ENCODE assay signal across 9 mouse cellular contexts in genomic region chr10:52384823-52385610, GRCm38 (mm10). TPM values are rescaled to one million over a fixed set of nuclear protein-coding genes. Genes with fewer than 3 reads are reported as not detected.
A peak's percentile ranks its signal among the peaks of the same experiment; 100 is the strongest.
DNase-seq lines count a peak whose midpoint lies in the region; ATAC-seq and TF ChIP-seq lines count a peak whose summit lies in the region.
"Had no signal": no experiment of that assay in that cellular context is flagged by ENCODE, and none has a peak within 500 bp of the region (broad histone marks: within the 10 kb centered on the region; RNA-seq: fewer than 3 reads in every experiment).

No protein-coding gene starts in this region.

- ATAC-seq in intestine, postnatal 0 days: no peak
- no peak for ATAC-seq in intestine, embryonic 15.5 days

- H3K79me2 ChIP-seq in C2C12 (ENCODE audit: control insufficient read depth, insufficient read depth): peaks cover 18% of the 10 kb centered on the region

- no peaks in the 10 kb centered on the region for H3K9me3 ChIP-seq in intestine, postnatal 0 days (ENCODE audit: control insufficient read depth)
- H3K9me3 ChIP-seq in intestine, embryonic 15.5 days: no peaks in the 10 kb centered on the region
- H3K9me3 ChIP-seq: liver, embryonic 15.5 days had no signal

- peak; percentile 46 for DNase-seq in adrenal gland, adult 2 months
- peak; percentile 68 for DNase-seq in embryo, embryonic 11 days
- DNase-seq in kidney, adult 9 months: peak; percentile 76
- DNase-seq in lung, adult 2 months: peak; percentile 42
- peak; percentile 17 to 24 for DNase-seq in thymus, postnatal 36 days

- H3K4me2 ChIP-seq in intestine, postnatal 0 days (replicated peaks; ENCODE audit: low read depth): no peak overlapping the region
- H3K4me2 ChIP-seq in intestine, embryonic 15.5 days (replicated peaks): no peak overlapping the region
- H3K4me2 ChIP-seq: liver, embryonic 15.5 days had no signal

- TF ChIP-seq CTCF in intestine, postnatal 0 days (IDR thresholded peaks at IDR 0.05; ENCODE audit: low read depth): peak; percentile 96
- TF ChIP-seq CTCF in C2C12 (IDR thresholded peaks at IDR 0.05; ENCODE audit: control insufficient read depth, insufficient read depth, insufficient read length): peak; percentile 82
- peak; percentile 72 for TF ChIP-seq CTCF in lung, adult 2 months (IDR thresholded peaks at IDR 0.05; ENCODE audit: insufficient read depth, low read length)

- no peak overlapping the region for H3K9ac ChIP-seq in intestine, postnatal 0 days (ENCODE audit: low read depth, low read length)
- H3K9ac ChIP-seq in intestine, embryonic 15.5 days: no peak overlapping the region
- H3K9ac ChIP-seq: liver, embryonic 15.5 days had no signal

- H3K36me3 ChIP-seq in intestine, postnatal 0 days (ENCODE audit: control insufficient read depth, insufficient read depth): no peaks in the 10 kb centered on the region
- no peaks in the 10 kb centered on the region for H3K36me3 ChIP-seq in intestine, embryonic 15.5 days
- H3K36me3 ChIP-seq in C2C12 (ENCODE audit: control insufficient read depth, insufficient read depth): no peaks in the 10 kb centered on the region
- H3K36me3 ChIP-seq: liver, embryonic 15.5 days had no signal

- H3K4me3 ChIP-seq in intestine, postnatal 0 days (ENCODE audit: low read depth, low read length): no peak overlapping the region
- H3K4me3 ChIP-seq in intestine, embryonic 15.5 days (replicated peaks): no peak overlapping the region
- H3K4me3 ChIP-seq in C2C12 (ENCODE audit: insufficient read depth, poor library complexity, severe bottlenecking): no peak overlapping the region
- H3K4me3 ChIP-seq in lung, adult 2 months (replicated peaks; ENCODE audit: extremely low read depth, low read depth, low read length): no peak overlapping the region
- H3K4me3 ChIP-seq: liver, embryonic 15.5 days had no signal

- H3K79me3 ChIP-seq in C2C12 (ENCODE audit: low read depth): peaks cover 13% of the 10 kb centered on the region

- no peak overlapping the region for H3ac ChIP-seq in C2C12 (ENCODE audit: control insufficient read depth, insufficient read length, low read depth)

- TF ChIP-seq POLR2A in lung, adult 2 months (IDR thresholded peaks at IDR 0.05; ENCODE audit: borderline replicate concordance, extremely low read depth, low read depth, low read length): no peak

- no peaks in the 10 kb centered on the region for H3K4me1 ChIP-seq in intestine, postnatal 0 days (replicated peaks; ENCODE audit: control insufficient read depth, insufficient read depth, low read length)
- H3K4me1 ChIP-seq in intestine, embryonic 15.5 days (replicated peaks): no peaks in the 10 kb centered on the region
- H3K4me1 ChIP-seq in lung, adult 2 months (ENCODE audit: control insufficient read depth, insufficient read depth, low read length): peaks cover 8% of the 10 kb centered on the region

- no peaks in the 10 kb centered on the region for H3K27me3 ChIP-seq in intestine, postnatal 0 days (replicated peaks; ENCODE audit: control insufficient read depth, insufficient read depth, low read length)
- H3K27me3 ChIP-seq in intestine, embryonic 15.5 days (replicated peaks): no peaks in the 10 kb centered on the region
- no peaks in the 10 kb centered on the region for H3K27me3 ChIP-seq in C2C12 (ENCODE audit: control insufficient read depth, insufficient read depth, insufficient read length)
- H3K27me3 ChIP-seq: liver, embryonic 15.5 days had no signal

- WGBS in intestine, postnatal 0 days: 60% methylated on average over 8 of the region's 8 CpGs
- WGBS in intestine, embryonic 15.5 days: 55% methylated on average over 8 of the region's 8 CpGs
- WGBS in lung, adult 2 months: 51% methylated on average over 8 of the region's 8 CpGs

- H3K27ac ChIP-seq in intestine, postnatal 0 days (ENCODE audit: low read depth, low read length): no peak overlapping the region
- no peak overlapping the region for H3K27ac ChIP-seq in intestine, embryonic 15.5 days
- H3K27ac ChIP-seq: liver, embryonic 15.5 days had no signal

TF ChIP-seq in C2C12, 6 proteins besides CTCF, POLR2A, EP300 and RAD21:
- no peak for TF ChIP-seq FOSL1 (IDR thresholded peaks at IDR 0.05; ENCODE audit: insufficient read depth, low read length, poor library complexity, severe bottlenecking)
- no peak for TF ChIP-seq MYOG (IDR thresholded peaks at IDR 0.05; ENCODE audit: control insufficient read depth, extremely low read depth, insufficient read length)
- TF ChIP-seq MAX (IDR thresholded peaks at IDR 0.05): no peak
- TF ChIP-seq CEBPB (IDR thresholded peaks at IDR 0.05; ENCODE audit: low read depth): no peak
- no peak for TF ChIP-seq MYOD1 (IDR thresholded peaks at IDR 0.05; ENCODE audit: control insufficient read depth, insufficient read length, low read depth)
- TF ChIP-seq USF1 (IDR thresholded peaks at IDR 0.05; ENCODE audit: low read depth): no peak

RNA-seq across cellular contexts. Expression of gene Gopc, which starts 3.1 kb away (rescaled TPM):
- 10.3 and 10.4 TPM in 2 replicates for polyA plus RNA-seq in intestine, postnatal 0 days (2015; fragmentation: Nextera tagmentation; extraction: Ambion mirVana)
- polyA plus RNA-seq in intestine, embryonic 15.5 days (2015; fragmentation: Nextera tagmentation; extraction: Ambion mirVana): 17.1 and 19.4 TPM in 2 replicates
- 5.9 TPM for polyA plus RNA-seq in C2C12 (2012; fragmentation: generic; extraction: Trizol)
- total RNA-seq in adrenal gland, adult 2 months (2021): 10 to 100 TPM; 20.8 to 21.7 TPM
- 2.9 and 4.5 TPM in 2 replicates for polyA plus RNA-seq in adrenal gland, adult 2 months (2012; rRNA removed)
- 5.7 and 6.4 TPM in 2 replicates for polyA plus RNA-seq in lung, adult 2 months (2012; rRNA removed)

RNA-seq across cellular contexts. Expression of gene Nepn, which starts 3.8 kb away (rescaled TPM):
- polyA plus RNA-seq in intestine, postnatal 0 days (2015; fragmentation: Nextera tagmentation; extraction: Ambion mirVana): 0.18 and 0.80 TPM in 2 replicates
- polyA plus RNA-seq in intestine, embryonic 15.5 days (2015; fragmentation: Nextera tagmentation; extraction: Ambion mirVana): 0.63 and 1.6 TPM in 2 replicates
- polyA plus RNA-seq in C2C12 (2012; fragmentation: generic; extraction: Trizol): not detected
- total RNA-seq in adrenal gland, adult 2 months (2021): under 1 TPM in 1 of 2 experiments, not detected in 1; 0.23 TPM
- 0.38 and 0.39 TPM in 2 replicates for polyA plus RNA-seq in adrenal gland, adult 2 months (2012; rRNA removed)
- polyA plus RNA-seq in lung, adult 2 months (2012; rRNA removed): 0.12 TPM in 1 of 2 replicates, not detected in the other
- polyA plus RNA-seq: liver, embryonic 15.5 days had no signal

RNA-seq across cellular contexts. Expression of gene Gm26741, which starts 26.4 kb away (rescaled TPM):
- polyA plus RNA-seq in intestine, postnatal 0 days (2015; fragmentation: Nextera tagmentation; extraction: Ambion mirVana): not detected in 2 replicates
- polyA plus RNA-seq in intestine, embryonic 15.5 days (2015; fragmentation: Nextera tagmentation; extraction: Ambion mirVana): not detected in 2 replicates
- polyA plus RNA-seq in C2C12 (2012; fragmentation: generic; extraction: Trizol): not detected
- not detected for total RNA-seq in adrenal gland, adult 2 months (2021)
- not detected in 2 replicates for polyA plus RNA-seq in adrenal gland, adult 2 months (2012; rRNA removed)
- not detected in 2 replicates for polyA plus RNA-seq in lung, adult 2 months (2012; rRNA removed)
- polyA plus RNA-seq: liver, embryonic 15.5 days had no signal

RNA-seq across cellular contexts. Expression of gene Nus1, which starts 32.3 kb away (rescaled TPM):
- polyA plus RNA-seq in intestine, postnatal 0 days (2015; fragmentation: Nextera tagmentation; extraction: Ambion mirVana): 24.7 and 26.4 TPM in 2 replicates
- 15.7 and 16.1 TPM in 2 replicates for polyA plus RNA-seq in intestine, embryonic 15.5 days (2015; fragmentation: Nextera tagmentation; extraction: Ambion mirVana)
- polyA plus RNA-seq in C2C12 (2012; fragmentation: generic; extraction: Trizol): 16.1 TPM
- total RNA-seq in adrenal gland, adult 2 months (2021): 10 to 100 TPM; 46.0 to 62.7 TPM
- polyA plus RNA-seq in adrenal gland, adult 2 months (2012; rRNA removed): 33.4 and 34.5 TPM in 2 replicates
- polyA plus RNA-seq in lung, adult 2 months (2012; rRNA removed): 11.0 and 15.1 TPM in 2 replicates

Comparison
In these comparisons a context has a peak if more than half of its experiments do, and no peak if none do; other contexts are left out.
1. DNase-seq: peak in every context shown above with its lines; median percentile 76 in kidney, adult 9 months; 68 in embryo, embryonic 11 days; 46 in adrenal gland, adult 2 months; 42 in lung, adult 2 months; 20 in thymus, postnatal 36 days.